Mouse (Mus musculus): ENCODE data around the gene Lyve1.
"Not testable (repeated sequence)": the region's sequence is repeated elsewhere in the genome, so short reads cannot be mapped to it uniquely, and the experiment has no call there.

The Lyve1 gene

GRCm38 (mm10) chr7:110862751-110863289 is at the start of gene Lyve1:
TSS of gene Lyve1 (minus strand) at chr7:110863239.
- no peak for DNase-seq (ENCODE audit: extremely low spot score)

- no peak for DNase-seq (ENCODE audit: extremely low spot score)
Measured at GRCm38 (mm10) chr7:110908209-110909144, 45.4 kb upstream of the Lyve1 start.

- no peak for DNase-seq (ENCODE audit: extremely low spot score)
Measured at GRCm38 (mm10) chr7:110906566-110906965, 43.5 kb upstream of the Lyve1 start.

- no peak for DNase-seq (ENCODE audit: extremely low spot score)
Measured at GRCm38 (mm10) chr7:110903226-110903625, 40.2 kb upstream of the Lyve1 start.

GRCm38 (mm10) chr7:110897202-110897601 is 34.2 kb upstream of the Lyve1 start:
- DNase-seq (ENCODE audit: extremely low spot score), result no peak

- DNase-seq (ENCODE audit: extremely low spot score), result no peak
Measured at GRCm38 (mm10) chr7:110896453-110896852, 33.4 kb upstream of the Lyve1 start.

- DNase-seq (ENCODE audit: extremely low spot score), result not testable (repeated sequence)
Measured at GRCm38 (mm10) chr7:110895772-110896171, 32.7 kb upstream of the Lyve1 start.

GRCm38 (mm10) chr7:110894673-110895072 is 31.6 kb upstream of the Lyve1 start:
- DNase-seq (ENCODE audit: extremely low spot score), result no peak

GRCm38 (mm10) chr7:110893943-110894610 is 31.0 kb upstream of the Lyve1 start:
- DNase-seq (ENCODE audit: extremely low spot score), result no peak

GRCm38 (mm10) chr7:110891501-110891986 is 28.5 kb upstream of the Lyve1 start:
- no peak for DNase-seq (ENCODE audit: extremely low spot score)

GRCm38 (mm10) chr7:110881746-110882333 is 18.8 kb upstream of the Lyve1 start:
- no peak for DNase-seq (ENCODE audit: extremely low spot score)

GRCm38 (mm10) chr7:110878028-110878427 is 15.0 kb upstream of the Lyve1 start:
- DNase-seq (ENCODE audit: extremely low spot score), result no peak

GRCm38 (mm10) chr7:110876965-110877364 is 13.9 kb upstream of the Lyve1 start:
- no peak for DNase-seq (ENCODE audit: extremely low spot score)

- DNase-seq (ENCODE audit: extremely low spot score), result no peak
Measured at GRCm38 (mm10) chr7:110868807-110869206, 5.8 kb upstream of the Lyve1 start.

- DNase-seq (ENCODE audit: extremely low spot score), result no peak
Measured at GRCm38 (mm10) chr7:110867116-110867515, 4.1 kb upstream of the Lyve1 start.

- no peak for DNase-seq (ENCODE audit: extremely low spot score)
Measured at GRCm38 (mm10) chr7:110866021-110866420, 3.0 kb upstream of the Lyve1 start.

- no peak for DNase-seq (ENCODE audit: extremely low spot score)
Measured at GRCm38 (mm10) chr7:110865570-110865969, 2.5 kb upstream of the Lyve1 start.

- DNase-seq (ENCODE audit: extremely low spot score), result peak; percentile 43
Measured at GRCm38 (mm10) chr7:110865038-110865437, 2.0 kb upstream of the Lyve1 start.

GRCm38 (mm10) chr7:110860129-110860528 is 2.9 kb downstream of the Lyve1 start:
- DNase-seq (ENCODE audit: extremely low spot score), result no peak

GRCm38 (mm10) chr7:110855604-110856003 is 7.4 kb downstream of the Lyve1 start:
- no peak for DNase-seq (ENCODE audit: extremely low spot score)

- DNase-seq (ENCODE audit: extremely low spot score), result no peak
Measured at GRCm38 (mm10) chr7:110854927-110855546, 8.0 kb downstream of the Lyve1 start.

- DNase-seq (ENCODE audit: extremely low spot score), result no peak
Measured at GRCm38 (mm10) chr7:110854519-110854918, 8.5 kb downstream of the Lyve1 start.
